Mouse (Mus musculus) olfactory bulb, adult 2 months (tissue): ENCODE measurements around the gene March8. TPM values are rescaled to one million over a fixed set of nuclear protein-coding genes. Genes with fewer than 3 reads are reported as not detected.

Experiments used
- H3K27ac ChIP-seq: fragments of 200-500 bp; 2 replicates; pipeline ENCODE4 v1.5.1; 2012; ENCODE audit warnings: low read depth, low read length; ENCODE audit not compliant: insufficient read depth
- H3K4me1 ChIP-seq: fragments of 200-500 bp; 2 replicates; pipeline ENCODE4 v1.6.1; 2012; ENCODE audit warnings: low read length; ENCODE audit not compliant: control insufficient read depth, insufficient read depth
- H3K4me3 ChIP-seq: fragments of 200-500 bp; 2 replicates; pipeline ENCODE4 v1.5.1; 2012; ENCODE audit warnings: mild to moderate bottlenecking, low read depth, low read length, moderate library complexity; ENCODE audit not compliant: insufficient read depth
- CTCF ChIP-seq: fragments of 200-500 bp; IDR thresholded peaks from 2 replicates; pipeline ENCODE4 v1.5.1; 2012; ENCODE audit warnings: low read depth, mild to moderate bottlenecking, low read length, moderate library complexity; ENCODE audit not compliant: insufficient read depth
- POLR2A ChIP-seq: fragments of 200-500 bp; IDR thresholded peaks from 2 replicates; pipeline ENCODE4 v1.6.1; 2012; ENCODE audit warnings: mild to moderate bottlenecking, low read depth, low read length, moderate library complexity; ENCODE audit not compliant: insufficient read depth
- WGBS: fragments of 180-500 bp; shearing (Covaris S2); methylation state at CpG from one replicate; pipeline ENCODE4 v1.1.7; 2018; 5-methylcytosine and 5-hydroxymethylcytosine counted together
- polyA plus RNA-seq: library from polyadenylated mRNA; stranded (reverse); fragments of >200 nt; gene quantifications from 2 replicates; pipeline ENCODE4 v1.2.4, GENCODE M21; 2012; ENCODE audit warnings: low replicate concordance; ENCODE audit not compliant: missing spikeins, insufficient read depth, insufficient read length

Gene March8
- polyA plus RNA-seq, 1 experiment = not detected

GRCm38 (mm10) chr6:116383582-116383981 lies 45.8 kb downstream of the March8 start:
- Histone ChIP-seq H3K27ac (no peak overlapping the region), H3K4me3 (no peak overlapping the region), H3K4me1 (peaks cover 10% of the 10 kb centered on the region)
- WGBS = 71% methylated on average over 10 of the region's 10 CpGs
- TF ChIP-seq POLR2A (no peak), CTCF (no peak)

- peaks cover 10% of the 10 kb centered on the region for H3K4me1 ChIP-seq
- TF ChIP-seq CTCF (no peak), POLR2A (no peak)
- 41% methylated on average over 5 of the region's 5 CpGs for WGBS
- no peak overlapping the region for H3K4me3 ChIP-seq
- no peak overlapping the region for H3K27ac ChIP-seq
These were observed 47.6 kb downstream of the March8 start for GRCm38 (mm10) chr6:116385194-116386044.

GRCm38 (mm10) chr6:116386045-116386415 lies 48.2 kb downstream of the March8 start:
- no peak overlapping the region for H3K4me3 ChIP-seq
- no peak overlapping the region for H3K27ac ChIP-seq
- no peak for TF ChIP-seq CTCF
- TF ChIP-seq POLR2A = no peak
- WGBS = 36% methylated on average over 4 of the region's 4 CpGs
- H3K4me1 ChIP-seq = peaks cover 10% of the 10 kb centered on the region

GRCm38 (mm10) chr6:116386506-116386905 lies 48.7 kb downstream of the March8 start:
- WGBS = 42% methylated on average over 3 of the region's 3 CpGs
- H3K27ac ChIP-seq = no peak overlapping the region

DNA sequence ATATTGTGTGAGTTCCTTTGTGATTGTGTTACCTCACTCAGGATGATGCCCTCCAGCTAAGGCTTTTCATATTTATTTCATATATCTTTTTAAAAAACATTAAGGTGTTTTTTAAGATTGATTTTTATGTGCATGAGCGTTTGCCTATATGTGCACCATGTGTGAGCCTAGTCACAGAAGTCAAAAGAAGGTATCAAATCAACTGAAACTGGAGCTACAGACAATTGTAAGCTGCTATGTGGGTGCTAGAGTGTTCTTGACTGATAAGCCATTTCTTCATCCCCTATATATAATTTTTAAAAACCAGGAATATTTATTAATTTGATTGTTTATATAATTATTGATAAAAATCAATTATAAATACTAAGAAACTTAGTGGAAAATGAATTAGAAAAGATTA lies 50.2 kb downstream of the March8 start:
- WGBS = 96% methylated on average over 1 of the region's 1 CpGs
- TF ChIP-seq CTCF = no peak
- no peak for TF ChIP-seq POLR2A
- Histone ChIP-seq H3K4me1 (peaks cover 10% of the 10 kb centered on the region), H3K4me3 (no peak overlapping the region), H3K27ac (no peak overlapping the region)

More at GRCm38 (mm10) chr6:116386506-116386905, 48.7 kb downstream of the March8 start:
- Histone ChIP-seq H3K4me3 (no peak overlapping the region), H3K4me1 (peaks cover 10% of the 10 kb centered on the region)
- no peak for TF ChIP-seq POLR2A

DNA sequence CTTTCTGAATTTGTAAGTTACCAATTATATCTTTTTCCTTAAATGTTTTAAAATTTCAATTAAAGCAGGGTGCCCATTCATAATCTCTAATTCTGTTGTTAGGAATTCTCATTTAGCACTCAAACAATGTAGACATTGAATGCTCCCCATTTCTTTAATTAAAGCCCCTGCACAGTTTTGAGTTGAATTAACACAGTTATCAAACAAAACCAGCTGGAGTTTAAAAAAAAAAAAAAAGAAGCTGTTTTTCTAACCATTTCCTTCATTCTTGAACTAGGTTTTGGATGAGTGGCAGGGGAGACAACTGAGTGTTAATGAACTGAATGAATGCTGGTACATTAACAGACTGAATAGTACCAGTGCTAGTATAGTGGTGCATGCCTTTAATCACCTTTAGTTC lies 51.7 kb downstream of the March8 start:
- no peak overlapping the region for H3K27ac ChIP-seq
- TF ChIP-seq CTCF (no peak), POLR2A (no peak)

GRCm38 (mm10) chr6:116394916-116395648 lies 57.3 kb downstream of the March8 start:
- WGBS = 84% methylated on average over 2 of the region's 2 CpGs
- no peak overlapping the region; the same call in 1 of the 2 replicates for H3K27ac ChIP-seq
- no peak overlapping the region for H3K4me3 ChIP-seq
- H3K4me1 ChIP-seq = peaks cover 9% of the 10 kb centered on the region
- TF ChIP-seq CTCF (no peak), POLR2A (no peak)

More for the DNA sequence above, 51.7 kb downstream of the March8 start:
- no peak overlapping the region for H3K4me3 ChIP-seq
- H3K4me1 ChIP-seq = peaks cover 4% of the 10 kb centered on the region

DNA sequence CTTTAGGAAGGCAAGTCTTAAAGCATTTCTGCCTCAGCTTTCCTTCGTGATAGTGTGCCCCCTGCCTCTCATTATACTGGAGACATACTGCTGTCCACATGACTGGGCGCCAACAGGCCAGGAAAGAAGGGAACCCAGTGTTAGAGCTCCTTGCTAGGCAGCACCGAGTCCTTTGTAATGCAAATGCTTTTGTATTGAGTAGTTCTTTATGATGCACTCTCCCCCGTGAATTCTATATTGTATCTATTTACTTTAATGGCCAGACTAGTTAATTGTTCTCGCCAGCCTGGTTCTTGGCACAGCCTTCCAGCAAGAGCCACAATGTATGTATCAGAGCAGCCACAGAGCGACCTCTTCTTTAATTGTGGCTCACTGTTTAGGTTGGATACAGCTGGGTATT lies 59.8 kb downstream of the March8 start:
- Histone ChIP-seq H3K4me3 (no peak overlapping the region), H3K4me1 (peaks cover 16% of the 10 kb centered on the region), H3K27ac (peak overlapping the region; percentile 96)
- TF ChIP-seq CTCF (no peak), POLR2A (no peak)
- WGBS = 18% methylated on average over 6 of the region's 6 CpGs

DNA sequence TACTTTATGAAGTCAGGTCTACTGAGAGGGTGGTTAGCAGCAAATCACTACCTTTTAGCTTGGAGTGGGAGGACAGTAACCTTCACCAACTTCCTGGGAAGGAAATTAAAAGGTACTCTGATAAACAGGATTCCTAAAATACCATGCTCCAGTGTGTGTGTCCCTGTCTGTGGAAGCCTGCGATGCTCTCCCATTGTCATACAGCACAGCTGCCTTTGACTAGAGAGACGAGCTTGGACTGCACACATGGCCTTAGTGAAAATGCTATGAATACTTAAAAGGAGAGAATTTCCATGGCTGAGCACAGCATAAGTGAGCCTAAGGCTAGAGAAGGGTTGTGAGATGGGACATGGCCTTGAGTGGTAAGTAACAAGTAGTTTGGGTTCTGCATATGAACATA lies 60.3 kb downstream of the March8 start:
- Histone ChIP-seq H3K4me1 (peaks cover 16% of the 10 kb centered on the region), H3K27ac (peak overlapping the region; percentile 88), H3K4me3 (no peak overlapping the region)
- 33% methylated on average over 2 of the region's 2 CpGs for WGBS
- TF ChIP-seq CTCF (no peak), POLR2A (no peak)
